Mouse (Mus musculus) liver, embryonic 14.5 days (tissue): ENCODE data around the gene Car5b. TPM values are rescaled to one million over a fixed set of nuclear protein-coding genes. Genes with fewer than 3 reads are reported as not detected.

Experiments
- ATAC-seq: fragments of 200-750 bp; cut with Nextera tagmentation; 2 replicates; pipeline ENCODE4 v1.8.0; 2017; ENCODE audit warnings: moderate number of reproducible peaks, mild to moderate bottlenecking, moderate library complexity; ENCODE audit not compliant: insufficient read depth
- DNase-seq, 3 experiments: peaks; one replicate each; pipeline ENCODE4 v3.0.0-alpha.2; 2012 to 2013; ENCODE audit warnings: low read depth in 3 of 3, low spot score in 3 of 3
- H3K27ac ChIP-seq: fragments of 300-500 bp; sonication (generic); 2 replicates; pipeline ENCODE4 v1.5.1; 2014; ENCODE audit warnings: moderate library complexity, mild to moderate bottlenecking, control low read depth, inconsistent platforms
- H3K27me3 ChIP-seq: fragments of 300-500 bp; sonication (generic); 2 replicates; pipeline ENCODE4 v1.6.1; 2014; ENCODE audit warnings: mild to moderate bottlenecking, low read length, moderate library complexity; ENCODE audit not compliant: control insufficient read depth, insufficient read depth
- H3K36me3 ChIP-seq: fragments of 300-500 bp; sonication (generic); replicated peaks from 2 replicates; pipeline ENCODE4 v1.6.1; 2014; ENCODE audit warnings: low read depth; ENCODE audit not compliant: control insufficient read depth, insufficient read depth
- H3K4me1 ChIP-seq, 2 experiments: fragments of 200-500 bp in 1 of 2; fragments of 300-500 bp in 1 of 2; sonication (generic) in 1 of 2; replicated peaks; 2 replicates each; pipeline ENCODE4 v1.6.1; 2012 to 2014; ENCODE audit warnings: antibody characterized with exemption in 1 of 2, inconsistent platforms in 1 of 2, low read length in 1 of 2; ENCODE audit not compliant: control insufficient read depth in 2 of 2, insufficient read depth in 2 of 2
- H3K4me2 ChIP-seq: fragments of 300-500 bp; sonication (generic); 2 replicates; pipeline ENCODE4 v1.6.1; 2014; ENCODE audit warnings: low read depth, mild to moderate bottlenecking, control low read depth, moderate library complexity
- H3K4me3 ChIP-seq, 2 experiments: fragments of 200-500 bp in 1 of 2; fragments of 300-500 bp in 1 of 2; sonication (generic) in 1 of 2; 2 replicates each; pipeline ENCODE4 v1.5.1; 2012 to 2014; ENCODE audit warnings: low read depth in 2 of 2, low read length in 2 of 2, mild to moderate bottlenecking in 2 of 2, control low read depth in 1 of 2, inconsistent platforms in 1 of 2, moderate library complexity in 1 of 2; ENCODE audit not compliant: insufficient read depth in 1 of 2
- H3K9ac ChIP-seq: fragments of 300-500 bp; sonication (generic); replicated peaks from 2 replicates; pipeline ENCODE4 v1.6.1; 2014; ENCODE audit warnings: mild to moderate bottlenecking, control low read depth, moderate library complexity
- H3K9me3 ChIP-seq: fragments of 300-500 bp; sonication (generic); 2 replicates; pipeline ENCODE4 v1.6.1; 2016; ENCODE audit warnings: low read length, mixed read lengths; ENCODE audit not compliant: control insufficient read depth
- CTCF ChIP-seq: IDR thresholded peaks from 2 replicates; pipeline ENCODE4 v1.5.1; 2016; ENCODE audit warnings: antibody characterized with exemption, low read depth, control low read depth
- EP300 ChIP-seq: IDR thresholded peaks from 2 replicates; pipeline ENCODE4 v1.6.1; 2016; ENCODE audit warnings: antibody characterized with exemption, low read depth
- WGBS: fragments of 180-500 bp; shearing (Covaris S2); extraction: QIAGEN DNeasy Blood & Tissue Kit; methylation state at CpG from one replicate; pipeline ENCODE4 v1.1.7; 2014; ENCODE audit not compliant: insufficient replicate concordance; 5-methylcytosine and 5-hydroxymethylcytosine counted together
- polyA plus RNA-seq, 2 experiments: library from polyadenylated mRNA; depleted of rRNA in 1 of 2; stranded (reverse) in 1 of 2; unstranded in 1 of 2; fragments of >200 nt; fragmentation: Nextera tagmentation in 1 of 2; extraction: Ambion mirVana in 1 of 2; gene quantifications; 2 replicates each; pipeline versions ENCODE4 v1.2.1 to v1.2.3; 2012 to 2014

The Car5b gene
- polyA plus RNA-seq, 2 experiments: 0.05 to 0.09 TPM

- Histone ChIP-seq H3K27ac (no peak overlapping the region), H3K9me3 (no peaks in the 10 kb centered on the region), H3K27me3 (no peaks in the 10 kb centered on the region), H3K4me1 (no peaks in the 10 kb centered on the region), H3K36me3 (peaks cover 25% of the 10 kb centered on the region), H3K4me2 (no peak overlapping the region), H3K4me3 (no peak overlapping the region), H3K9ac (no peak overlapping the region)
- ATAC-seq: no peak
- WGBS: 40% methylated on average over 1 of the region's 1 CpGs
- DNase-seq: no peak
- TF ChIP-seq CTCF (no peak), EP300 (no peak)
These were observed 76.2 kb downstream of the Car5b start for GRCm38 (mm10) chrX:163951618-163952017.

GRCm38 (mm10) chrX:163944381-163944780, 83.4 kb downstream of the Car5b start:
- no peak overlapping the region for H3K27ac ChIP-seq
- ATAC-seq (no peak), DNase-seq (no peak)
- no peak for TF ChIP-seq CTCF
- no peak for TF ChIP-seq EP300
- H3K4me3 ChIP-seq: no peak overlapping the region
- H3K27me3 ChIP-seq: no peaks in the 10 kb centered on the region
- no peak overlapping the region for H3K9ac ChIP-seq
- no peaks in the 10 kb centered on the region for H3K9me3 ChIP-seq
- H3K4me1 ChIP-seq: no peaks in the 10 kb centered on the region
- 77% methylated on average over 3 of the region's 3 CpGs for WGBS
- H3K4me2 ChIP-seq: no peak overlapping the region
- peaks cover 10% of the 10 kb centered on the region for H3K36me3 ChIP-seq

- no peaks in the 10 kb centered on the region for H3K4me1 ChIP-seq
- DNase-seq (no peak), ATAC-seq (no peak)
- H3K4me3 ChIP-seq: no peak overlapping the region
- no peak overlapping the region for H3K9ac ChIP-seq
- WGBS: 86% methylated on average over 6 of the region's 6 CpGs
- H3K9me3 ChIP-seq: no peaks in the 10 kb centered on the region
- no peak overlapping the region for H3K4me2 ChIP-seq
- H3K27ac ChIP-seq: no peak overlapping the region
- H3K27me3 ChIP-seq: no peaks in the 10 kb centered on the region
- peaks cover 7% of the 10 kb centered on the region for H3K36me3 ChIP-seq
- TF ChIP-seq EP300: no peak
- TF ChIP-seq CTCF: no peak
These were observed 89.2 kb downstream of the Car5b start for GRCm38 (mm10) chrX:163938587-163938986.

- 78% methylated on average over 8 of the region's 8 CpGs for WGBS
- H3K4me1 ChIP-seq: no peaks in the 10 kb centered on the region
- no peaks in the 10 kb centered on the region; the same call in 1 of the 2 replicates for H3K36me3 ChIP-seq
- no peak for ATAC-seq
- H3K9ac ChIP-seq: no peak overlapping the region
- H3K4me2 ChIP-seq: no peak overlapping the region
- no peak overlapping the region for H3K4me3 ChIP-seq
- H3K27me3 ChIP-seq: no peaks in the 10 kb centered on the region
- H3K27ac ChIP-seq: no peak overlapping the region
- TF ChIP-seq CTCF (no peak), EP300 (no peak)
- H3K9me3 ChIP-seq: no peaks in the 10 kb centered on the region
- no peak for DNase-seq
These were observed 93.1 kb downstream of the Car5b start for GRCm38 (mm10) chrX:163934731-163935130.

DNA sequence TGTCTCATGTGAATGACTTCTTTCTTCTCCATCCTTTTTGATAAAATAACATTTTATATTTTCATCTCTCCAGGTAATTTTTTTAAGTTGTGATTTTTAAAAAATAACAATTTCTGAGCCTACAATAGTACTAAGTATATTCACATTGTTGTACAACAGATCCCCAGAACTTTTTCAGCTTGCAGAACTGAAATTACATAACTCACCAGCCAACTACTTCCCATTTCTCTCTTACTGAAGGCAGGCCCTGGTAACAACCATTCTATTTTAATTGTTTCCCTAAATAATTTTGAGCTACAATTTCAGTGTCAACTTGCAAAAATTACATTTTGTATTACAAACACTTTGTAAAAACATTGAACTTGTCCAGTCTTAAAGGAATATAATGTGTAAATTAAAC, 98.2 kb downstream of the Car5b start:
- no peak overlapping the region for H3K4me2 ChIP-seq
- no peak overlapping the region for H3K9ac ChIP-seq
- DNase-seq (no peak), ATAC-seq (no peak)
- H3K27ac ChIP-seq: no peak overlapping the region
- H3K36me3 ChIP-seq: no peaks in the 10 kb centered on the region
- no peak for TF ChIP-seq EP300
- TF ChIP-seq CTCF: no peak
- H3K4me3 ChIP-seq: no peak overlapping the region
- H3K4me1 ChIP-seq: no peaks in the 10 kb centered on the region
- H3K27me3 ChIP-seq: no peaks in the 10 kb centered on the region
- no peaks in the 10 kb centered on the region for H3K9me3 ChIP-seq

Other genes starting within 250 kb of the Car5b start
- gene Ap1s2, start 119.0 kb downstream of the Car5b start, polyA plus RNA-seq (2012; rRNA removed): 1.2 and 2.0 TPM in 2 replicates
- 3.3 and 5.4 TPM in 2 replicates for gene Ap1s2, start 119.0 kb downstream of the Car5b start, polyA plus RNA-seq (2014; fragmentation: Nextera tagmentation; extraction: Ambion mirVana)
- gene Zrsr2, start 69.3 kb downstream of the Car5b start, polyA plus RNA-seq (2012; rRNA removed): 5.1 and 10.4 TPM in 2 replicates
- 8.7 and 9.6 TPM in 2 replicates for gene Zrsr2, start 69.3 kb downstream of the Car5b start, polyA plus RNA-seq (2014; fragmentation: Nextera tagmentation; extraction: Ambion mirVana)
- 9.7 and 11.7 TPM in 2 replicates for gene Siah1b, start 48.5 kb upstream of the Car5b start, polyA plus RNA-seq (2012; rRNA removed)
- 15.0 and 15.5 TPM in 2 replicates for gene Siah1b, start 48.5 kb upstream of the Car5b start, polyA plus RNA-seq (2014; fragmentation: Nextera tagmentation; extraction: Ambion mirVana)
- 0.09 and 0.16 TPM in 2 replicates for gene Cltrn, start 60.8 kb upstream of the Car5b start, polyA plus RNA-seq (2012; rRNA removed)
- 0.46 and 0.90 TPM in 2 replicates for gene Cltrn, start 60.8 kb upstream of the Car5b start, polyA plus RNA-seq (2014; fragmentation: Nextera tagmentation; extraction: Ambion mirVana)
- gene Ace2, start 111.3 kb upstream of the Car5b start, polyA plus RNA-seq (2012; rRNA removed): 0.01 TPM in 1 of 2 replicates, not detected in the other
- not detected in 2 replicates for gene Ace2, start 111.3 kb upstream of the Car5b start, polyA plus RNA-seq (2014; fragmentation: Nextera tagmentation; extraction: Ambion mirVana)
- gene Bmx, start 230.2 kb upstream of the Car5b start, polyA plus RNA-seq (2012; rRNA removed): 0.06 and 0.16 TPM in 2 replicates
- gene Bmx, start 230.2 kb upstream of the Car5b start, polyA plus RNA-seq (2014; fragmentation: Nextera tagmentation; extraction: Ambion mirVana): 0.19 and 0.24 TPM in 2 replicates
- gene Pir, start 241.4 kb upstream of the Car5b start, polyA plus RNA-seq (2012; rRNA removed): 3.8 and 6.8 TPM in 2 replicates
- 20.9 and 21.6 TPM in 2 replicates for gene Pir, start 241.4 kb upstream of the Car5b start, polyA plus RNA-seq (2014; fragmentation: Nextera tagmentation; extraction: Ambion mirVana)